Mouse (Mus musculus) heart, embryonic 11.5 days (tissue): ENCODE measurements around the gene Jag2. TPM values are rescaled to one million over a fixed set of nuclear protein-coding genes. Genes with fewer than 3 reads are reported as not detected.

Experiments used
- ATAC-seq: fragments of 200-750 bp; cut with Nextera tagmentation; replicated peaks from 2 replicates; pipeline ENCODE4 v1.8.0; 2017; ENCODE audit warnings: moderate library complexity; ENCODE audit not compliant: insufficient number of reproducible peaks, low FRiP score, low TSS enrichment
- H3K27ac ChIP-seq: fragments of 300-500 bp; sonication (generic); 2 replicates; pipeline ENCODE4 v1.5.1; 2014; ENCODE audit warnings: mild to moderate bottlenecking, low read depth, low read length
- H3K27me3 ChIP-seq: fragments of 300-500 bp; sonication (generic); 2 replicates; pipeline ENCODE4 v1.6.1; 2014; ENCODE audit warnings: mild to moderate bottlenecking, low read length, mixed read lengths; ENCODE audit not compliant: control insufficient read depth, insufficient read depth
- H3K36me3 ChIP-seq: fragments of 300-500 bp; sonication (generic); 2 replicates; pipeline ENCODE4 v1.6.1; 2014; ENCODE audit warnings: mild to moderate bottlenecking, low read length, moderate library complexity, mixed read lengths; ENCODE audit not compliant: control insufficient read depth, insufficient read depth
- H3K4me1 ChIP-seq: fragments of 300-500 bp; sonication (generic); 2 replicates; pipeline ENCODE4 v1.6.1; 2014; ENCODE audit warnings: low read length; ENCODE audit not compliant: control insufficient read depth, insufficient read depth
- H3K4me2 ChIP-seq: fragments of 300-500 bp; sonication (generic); 2 replicates; pipeline ENCODE4 v1.6.1; 2014; ENCODE audit warnings: mild to moderate bottlenecking, moderate library complexity
- H3K4me3 ChIP-seq: fragments of 300-500 bp; sonication (generic); 2 replicates; pipeline ENCODE4 v1.5.1; 2014; ENCODE audit warnings: low read depth, low read length
- H3K9ac ChIP-seq: fragments of 300-500 bp; sonication (generic); 2 replicates; pipeline ENCODE4 v1.6.1; 2014; ENCODE audit warnings: mild to moderate bottlenecking, low read depth, low read length, moderate library complexity
- H3K9me3 ChIP-seq: fragments of 300-500 bp; sonication (generic); replicated peaks from 2 replicates; pipeline ENCODE4 v1.6.1; 2016; ENCODE audit warnings: low read length; ENCODE audit not compliant: control insufficient read depth
- WGBS: fragments of 180-500 bp; shearing (Covaris S2); extraction: QIAGEN DNeasy Blood & Tissue Kit; methylation state at CpG from one replicate; pipeline ENCODE4 v1.1.7; 2014; ENCODE audit not compliant: insufficient replicate concordance; 5-methylcytosine and 5-hydroxymethylcytosine counted together
- polyA plus RNA-seq: library from polyadenylated mRNA; unstranded; fragments of >200 nt; fragmentation: Nextera tagmentation; extraction: Ambion mirVana; gene quantifications from 2 replicates; pipeline ENCODE4 v1.2.1, GENCODE M21; 2014

Jag2 gene
- polyA plus RNA-seq, 1 experiment from 2014 or later = 2.2 TPM

DNA sequence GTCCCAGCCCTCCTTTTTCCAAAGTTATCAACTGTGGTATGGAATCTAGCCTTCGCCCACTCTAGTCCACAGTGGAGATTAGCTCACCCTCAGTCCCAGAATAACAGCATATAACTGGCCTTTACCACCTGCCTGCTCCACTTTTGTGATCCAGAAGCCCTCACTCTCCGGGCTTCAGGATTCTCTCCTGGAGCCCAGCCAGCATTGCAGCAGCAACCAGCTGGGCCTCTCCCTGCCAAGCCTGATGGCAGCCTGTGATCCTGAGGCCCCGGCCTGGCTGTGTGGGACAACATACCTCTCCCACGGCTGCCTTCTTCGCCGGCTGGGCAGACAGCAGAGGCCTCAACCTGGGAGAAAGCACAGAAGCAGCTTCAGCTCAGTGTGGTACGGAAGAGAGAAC, 31.9 kb upstream of the Jag2 start:
- H3K4me2 ChIP-seq = no peak overlapping the region
- H3K4me1 ChIP-seq = peaks cover 9% of the 10 kb centered on the region; the same call in 1 of the 2 replicates
- no peak overlapping the region for H3K27ac ChIP-seq
- ATAC-seq = no peak
- H3K9ac ChIP-seq = no peak overlapping the region
- H3K4me3 ChIP-seq = no peak overlapping the region
- H3K36me3 ChIP-seq = peaks cover 45% of the 10 kb centered on the region
- H3K9me3 ChIP-seq = no peaks in the 10 kb centered on the region
- 75% methylated on average over 7 of the region's 7 CpGs for WGBS
- H3K27me3 ChIP-seq = no peaks in the 10 kb centered on the region

DNA sequence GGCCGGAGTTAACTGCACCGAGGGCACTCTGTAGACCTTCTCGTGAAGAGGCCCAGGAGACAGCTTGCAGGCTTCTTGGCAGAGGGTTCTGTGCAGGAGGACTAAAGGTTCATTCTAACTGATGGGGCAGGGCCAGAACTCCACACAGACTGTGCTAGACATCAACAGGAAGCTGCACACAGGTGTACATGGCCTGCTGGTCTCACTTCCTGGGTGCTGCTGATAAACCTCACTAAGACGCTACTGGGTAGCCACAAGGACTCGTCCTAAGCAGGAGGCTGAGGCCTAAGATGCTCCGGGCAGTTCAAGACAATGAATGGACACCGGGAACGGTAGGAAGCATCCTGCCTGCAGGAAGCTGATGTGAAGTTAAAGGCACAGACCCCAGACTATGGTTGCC, 29.8 kb upstream of the Jag2 start:
- ATAC-seq = no peak
- H3K4me1 ChIP-seq = peaks cover 9% of the 10 kb centered on the region; the same call in 1 of the 2 replicates
- WGBS = 71% methylated on average over 8 of the region's 8 CpGs
- H3K4me3 ChIP-seq = no peak overlapping the region
- H3K9me3 ChIP-seq = no peaks in the 10 kb centered on the region
- no peak overlapping the region for H3K27ac ChIP-seq
- no peak overlapping the region for H3K4me2 ChIP-seq
- no peaks in the 10 kb centered on the region for H3K27me3 ChIP-seq
- peaks cover 32% of the 10 kb centered on the region for H3K36me3 ChIP-seq
- H3K9ac ChIP-seq = no peak overlapping the region

DNA sequence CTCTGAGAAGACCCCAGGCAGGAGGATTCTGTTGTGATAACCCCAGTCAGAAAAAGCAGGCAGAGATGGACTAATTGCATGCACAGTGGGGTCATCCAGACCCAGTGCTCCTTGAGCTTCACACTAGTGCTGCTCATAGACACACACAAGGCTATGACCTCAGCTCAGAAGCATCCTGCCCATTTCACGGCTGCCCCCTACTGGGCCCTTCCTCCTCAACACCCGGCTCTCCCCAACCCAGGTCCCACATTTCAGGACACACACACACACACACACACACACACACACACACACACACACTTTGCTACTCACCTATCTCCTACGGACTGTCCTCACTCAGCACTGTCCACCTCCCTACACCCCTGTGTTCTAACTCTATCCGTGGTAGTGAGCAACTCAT, 28.7 kb upstream of the Jag2 start:
- ATAC-seq = peak; percentile 44; the same call in 1 of the 2 replicates
- H3K9ac ChIP-seq = no peak overlapping the region
- 0 out of 2 replicates have a peak overlapping the region, but pooled peaks have one; percentile 29 for H3K27ac ChIP-seq

DNA sequence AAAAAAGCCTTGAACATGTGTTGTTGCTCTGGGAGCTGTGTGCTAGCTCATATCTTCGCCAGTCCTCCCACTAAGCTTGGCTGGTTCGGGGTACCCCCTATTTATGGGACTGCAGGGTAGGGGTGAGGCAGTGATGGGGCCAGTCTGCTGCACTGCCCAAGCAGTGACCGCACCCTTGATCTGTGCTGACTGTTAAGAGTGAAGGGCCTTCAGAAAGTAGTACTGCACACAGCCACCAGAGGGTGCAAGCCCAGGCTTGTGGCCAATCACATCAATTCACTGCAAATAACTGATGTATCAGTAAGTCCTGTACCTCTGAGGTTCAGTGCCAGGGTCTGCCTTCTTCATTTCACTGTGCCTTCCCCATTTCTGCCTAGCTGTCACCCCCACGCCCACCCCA, 26.2 kb upstream of the Jag2 start:
- WGBS = 40% methylated on average over 4 of the region's 4 CpGs
- no peak overlapping the region for H3K4me3 ChIP-seq
- ATAC-seq = no peak
- no peaks in the 10 kb centered on the region for H3K9me3 ChIP-seq
- H3K4me2 ChIP-seq = no peak overlapping the region
- H3K27me3 ChIP-seq = no peaks in the 10 kb centered on the region
- H3K4me1 ChIP-seq = peaks cover 33% of the 10 kb centered on the region
- peaks cover 11% of the 10 kb centered on the region; the same call in 1 of the 2 replicates for H3K36me3 ChIP-seq
- H3K27ac ChIP-seq = no peak overlapping the region
- H3K9ac ChIP-seq = no peak overlapping the region

More for the DNA sequence above, 28.7 kb upstream of the Jag2 start:
- no peaks in the 10 kb centered on the region for H3K9me3 ChIP-seq
- H3K27me3 ChIP-seq = no peaks in the 10 kb centered on the region
- WGBS = 34% methylated on average over 4 of the region's 4 CpGs
- no peak overlapping the region for H3K4me2 ChIP-seq
- H3K4me1 ChIP-seq = peaks cover 12% of the 10 kb centered on the region
- H3K36me3 ChIP-seq = peaks cover 24% of the 10 kb centered on the region
- no peak overlapping the region for H3K4me3 ChIP-seq

DNA sequence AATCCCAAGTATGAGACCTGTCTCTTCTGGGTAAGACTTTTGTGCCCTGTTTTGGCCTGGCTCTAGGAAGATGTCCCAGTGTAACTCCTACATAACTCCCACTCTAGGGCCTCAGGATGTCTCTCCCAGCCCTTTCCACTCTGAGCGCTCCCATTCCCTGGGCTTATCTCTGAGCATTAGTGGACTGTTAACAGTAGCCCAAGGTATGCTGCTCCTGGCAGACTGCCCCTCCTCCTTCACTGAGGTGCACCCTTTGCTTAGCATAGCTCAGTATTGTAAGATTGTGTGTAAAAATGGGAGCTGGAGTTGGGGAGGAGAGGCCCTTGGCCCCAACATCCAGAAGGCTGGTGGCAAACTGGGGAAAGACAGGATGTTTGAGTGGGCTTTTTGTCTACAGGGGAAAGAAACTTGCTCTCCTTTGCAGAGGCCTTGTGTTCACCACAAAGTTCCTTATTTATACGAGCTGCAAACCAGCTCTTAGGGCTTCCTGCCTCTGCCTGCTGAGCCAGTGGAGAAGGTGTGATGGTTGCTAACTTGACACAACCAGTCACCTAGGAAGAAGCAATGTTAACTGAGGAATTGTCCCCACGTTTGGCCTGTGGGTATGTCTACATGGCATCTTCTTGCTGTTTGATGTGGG, 23.5 kb upstream of the Jag2 start:
- Histone ChIP-seq H3K4me1 (peaks cover 36% of the 10 kb centered on the region), H3K4me2 (no peak overlapping the region), H3K9me3 (no peaks in the 10 kb centered on the region), H3K4me3 (no peak overlapping the region), H3K9ac (no peak overlapping the region), H3K27me3 (peaks cover 3% of the 10 kb centered on the region; the same call in 1 of the 2 replicates), H3K27ac (peak overlapping the region; percentile 43; the same call in 1 of the 2 replicates), H3K36me3 (no peaks in the 10 kb centered on the region)
- 54% methylated on average over 3 of the region's 3 CpGs for WGBS
- no peak for ATAC-seq

DNA sequence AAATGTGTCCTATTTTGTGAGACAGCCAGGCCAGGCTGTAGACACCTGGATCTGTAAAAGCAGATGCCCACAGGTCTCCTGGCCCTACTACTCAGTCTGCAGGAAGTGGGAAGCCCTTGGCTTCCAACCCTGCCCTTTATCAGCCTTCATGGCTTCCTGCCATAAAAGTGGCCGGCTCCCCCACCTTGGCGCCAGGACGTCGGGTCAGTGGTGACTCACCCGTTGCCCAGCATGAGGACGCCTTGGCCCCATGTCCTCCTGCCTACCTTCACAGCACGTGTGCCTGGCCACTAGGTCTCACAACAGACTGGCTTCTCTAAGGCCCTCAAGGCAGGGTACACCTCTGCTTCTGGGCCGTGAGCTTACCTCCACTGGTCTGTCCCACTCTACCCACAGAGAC, 22.9 kb upstream of the Jag2 start:
- Histone ChIP-seq H3K4me1 (peaks cover 38% of the 10 kb centered on the region), H3K27me3 (peaks cover 3% of the 10 kb centered on the region; the same call in 1 of the 2 replicates), H3K4me3 (no peak overlapping the region), H3K36me3 (no peaks in the 10 kb centered on the region), H3K9ac (no peak overlapping the region), H3K4me2 (no peak overlapping the region), H3K9me3 (no peaks in the 10 kb centered on the region), H3K27ac (peak overlapping the region; percentile 43; the same call in 1 of the 2 replicates)
- peak; percentile 12; the same call in 1 of the 2 replicates for ATAC-seq
- WGBS = 49% methylated on average over 8 of the region's 8 CpGs

DNA sequence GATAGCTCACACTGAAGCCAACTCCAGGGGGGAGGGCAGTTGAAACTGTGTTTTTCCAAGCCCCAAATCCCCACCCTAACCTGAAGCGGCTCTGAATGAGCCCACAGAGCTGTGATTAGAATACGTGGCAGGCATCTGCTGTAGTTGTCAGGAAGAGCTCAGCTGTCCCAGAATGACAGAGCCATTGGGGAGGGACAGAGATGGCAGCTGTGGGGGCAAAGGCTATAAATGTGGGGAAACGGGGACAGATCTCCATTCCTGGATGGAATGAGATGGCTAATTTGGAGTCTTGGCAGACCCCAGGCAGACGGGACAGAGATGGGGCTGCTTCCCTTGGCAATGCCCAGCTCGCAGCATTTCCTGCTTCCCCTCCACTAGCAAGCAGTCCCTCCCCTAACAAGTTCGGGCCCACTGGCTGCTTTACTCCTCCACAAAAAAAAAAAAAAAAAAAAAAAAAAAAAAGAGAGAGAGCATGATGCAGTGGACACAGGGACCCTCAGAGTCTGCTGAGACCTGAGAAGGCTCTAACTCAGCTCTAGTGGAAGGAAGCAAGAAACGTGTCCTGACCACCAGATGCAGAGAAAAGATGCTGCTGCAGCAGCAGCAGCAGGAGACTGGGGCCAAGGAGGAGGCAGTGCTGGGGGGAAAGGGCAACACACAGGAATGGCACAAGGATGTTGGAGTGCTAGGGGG, 21.7 kb upstream of the Jag2 start:
- Histone ChIP-seq H3K9ac (no peak overlapping the region; the same call in 1 of the 2 replicates), H3K4me1 (peaks cover 38% of the 10 kb centered on the region), H3K4me2 (no peak overlapping the region), H3K27ac (peak overlapping the region; percentile 86; the same call in 1 of the 2 replicates), H3K9me3 (no peaks in the 10 kb centered on the region), H3K27me3 (peaks cover 10% of the 10 kb centered on the region; the same call in 1 of the 2 replicates), H3K36me3 (no peaks in the 10 kb centered on the region), H3K4me3 (no peak overlapping the region)
- ATAC-seq = no peak
- WGBS = 15% methylated on average over 7 of the region's 7 CpGs

DNA sequence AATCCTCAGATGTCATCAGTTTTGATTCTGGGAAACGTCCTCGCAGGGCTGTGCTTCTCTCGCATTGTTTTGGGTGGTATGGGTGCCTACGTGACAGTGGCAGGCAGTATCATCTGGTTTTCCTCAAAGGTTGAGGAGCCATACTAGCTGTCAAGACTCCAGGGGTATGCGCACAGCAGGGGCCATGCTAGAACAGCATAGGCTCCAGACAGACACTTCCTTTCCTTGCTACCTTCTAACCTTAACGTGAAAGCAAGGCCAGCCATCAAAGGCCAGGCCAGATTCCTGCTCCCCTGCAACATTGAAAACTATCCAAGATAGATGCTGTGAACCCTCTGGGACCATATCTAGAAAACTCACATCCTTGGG, 21.2 kb upstream of the Jag2 start:
- peak overlapping the region; percentile 62 for H3K4me3 ChIP-seq
- no peaks in the 10 kb centered on the region for H3K9me3 ChIP-seq
- no peaks in the 10 kb centered on the region for H3K36me3 ChIP-seq
- peak overlapping the region; percentile 86 for H3K27ac ChIP-seq
- peaks cover 10% of the 10 kb centered on the region; the same call in 1 of the 2 replicates for H3K27me3 ChIP-seq
- ATAC-seq = 0 out of 2 replicates have a peak, but pooled peaks have one; percentile 7
- peak overlapping the region; percentile 98 for H3K4me2 ChIP-seq
- H3K9ac ChIP-seq = peak overlapping the region; percentile 82; the same call in 1 of the 2 replicates
- H3K4me1 ChIP-seq = peaks cover 38% of the 10 kb centered on the region
- whole genome bisulfite sequencing = 3% methylated on average over 6 of the region's 6 CpGs
